Mouse (Mus musculus): ENCODE results near the gene Ankrd22. TPM values are rescaled to one million over a fixed set of nuclear protein-coding genes. Genes with fewer than 3 reads are reported as not detected.

The Ankrd22 gene
- polyA plus RNA-seq, 1 experiment from 2014 or later = 0.19 TPM

DNA sequence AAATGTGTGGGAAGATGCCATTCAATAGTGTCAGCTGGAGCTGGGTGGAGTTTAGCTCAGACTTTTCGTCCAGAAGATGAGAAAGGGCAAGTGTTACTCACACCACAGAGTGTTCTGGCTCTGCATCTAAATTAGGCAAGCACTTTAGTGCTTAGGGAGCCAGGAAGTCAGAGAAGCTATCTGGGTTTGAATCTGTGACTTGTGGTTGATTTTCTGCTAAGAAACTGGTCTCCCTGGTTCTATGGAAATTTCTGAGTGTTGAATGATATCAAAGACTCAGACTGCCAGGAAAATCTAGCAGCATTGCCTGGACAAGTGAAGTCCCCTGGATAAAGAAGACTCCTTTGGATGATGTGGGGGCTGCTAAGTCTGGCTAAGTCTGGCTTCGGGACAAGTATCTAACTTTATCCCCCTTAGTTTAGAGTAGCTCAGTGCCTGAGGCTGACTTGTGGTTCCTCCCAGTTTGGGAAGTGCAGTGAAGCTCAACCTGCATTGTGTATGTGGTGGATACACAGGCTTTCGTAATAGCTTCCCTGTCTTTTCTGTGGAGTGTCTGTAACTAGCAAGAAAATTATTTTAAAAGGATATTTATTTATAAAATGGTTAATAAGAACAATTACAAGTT, 45.6 kb downstream of the Ankrd22 start:
- 77% methylated on average over 3 of the region's 3 CpGs for WGBS
- Histone ChIP-seq H3K9me3 (no peaks in the 10 kb centered on the region), H3K27ac (no peak overlapping the region), H3K4me2 (replicated peaks) (no peak overlapping the region), H3K9ac (no peak overlapping the region), H3K4me1 (no peaks in the 10 kb centered on the region), H3K27me3 (replicated peaks) (no peaks in the 10 kb centered on the region), H3K36me3 (no peaks in the 10 kb centered on the region), H3K4me3 (no peak overlapping the region)
- no peak for ATAC-seq (ENCODE audit: low FRiP score, low read depth)

DNA sequence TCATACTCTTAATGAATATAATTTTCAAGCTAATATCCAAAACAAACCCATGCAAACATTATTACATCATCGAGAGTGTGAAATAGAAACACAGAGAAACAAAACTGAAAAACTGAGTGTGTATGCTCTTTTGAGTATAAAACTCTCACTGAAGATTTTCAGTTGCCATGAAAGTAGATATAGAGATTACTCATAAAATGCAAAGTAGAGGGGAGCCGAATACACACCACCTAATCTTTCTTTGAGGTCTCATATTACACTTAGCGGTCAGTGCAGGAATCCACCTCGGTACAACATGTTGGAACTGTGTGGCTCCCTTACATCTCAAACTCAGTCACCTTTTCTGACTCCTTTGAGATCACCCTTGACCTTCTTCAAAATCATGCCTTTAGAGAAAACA, 46.2 kb downstream of the Ankrd22 start:
- WGBS = 86% methylated on average over 4 of the region's 4 CpGs
- H3K4me1 ChIP-seq = no peaks in the 10 kb centered on the region

DNA sequence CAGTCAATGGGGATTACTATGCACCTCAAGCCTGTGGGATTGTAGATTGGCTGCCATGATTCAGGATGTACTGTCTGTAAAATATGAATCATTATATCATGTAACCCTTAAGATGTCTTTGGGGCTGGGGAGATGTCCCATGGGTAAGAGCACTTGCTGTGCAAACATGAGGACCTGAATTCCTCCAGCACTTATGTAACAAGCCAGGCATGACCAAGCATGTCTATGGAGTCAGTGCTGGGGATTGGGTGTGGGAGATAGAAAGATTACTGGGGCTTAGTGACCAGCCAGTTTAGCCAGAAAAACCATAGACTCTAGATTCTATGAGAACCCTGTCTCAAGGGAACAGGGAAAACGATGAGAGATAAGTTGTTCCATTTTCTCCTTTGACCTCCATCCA, 46.8 kb downstream of the Ankrd22 start:
- Histone ChIP-seq H3K4me1 (no peaks in the 10 kb centered on the region), H3K27ac (no peak overlapping the region), H3K9ac (no peak overlapping the region), H3K27me3 (replicated peaks) (no peaks in the 10 kb centered on the region), H3K36me3 (no peaks in the 10 kb centered on the region), H3K9me3 (no peaks in the 10 kb centered on the region), H3K4me3 (no peak overlapping the region), H3K4me2 (replicated peaks) (no peak overlapping the region)
- 82% methylated on average over 1 of the region's 1 CpGs for WGBS
- ATAC-seq (ENCODE audit: low FRiP score, low read depth) = no peak

More for the DNA sequence above, 46.2 kb downstream of the Ankrd22 start:
- ATAC-seq (ENCODE audit: low FRiP score, low read depth) = no peak
- Histone ChIP-seq H3K27ac (no peak overlapping the region), H3K36me3 (no peaks in the 10 kb centered on the region), H3K9ac (no peak overlapping the region), H3K9me3 (no peaks in the 10 kb centered on the region), H3K4me2 (replicated peaks) (no peak overlapping the region), H3K4me3 (no peak overlapping the region), H3K27me3 (replicated peaks) (no peaks in the 10 kb centered on the region)

DNA sequence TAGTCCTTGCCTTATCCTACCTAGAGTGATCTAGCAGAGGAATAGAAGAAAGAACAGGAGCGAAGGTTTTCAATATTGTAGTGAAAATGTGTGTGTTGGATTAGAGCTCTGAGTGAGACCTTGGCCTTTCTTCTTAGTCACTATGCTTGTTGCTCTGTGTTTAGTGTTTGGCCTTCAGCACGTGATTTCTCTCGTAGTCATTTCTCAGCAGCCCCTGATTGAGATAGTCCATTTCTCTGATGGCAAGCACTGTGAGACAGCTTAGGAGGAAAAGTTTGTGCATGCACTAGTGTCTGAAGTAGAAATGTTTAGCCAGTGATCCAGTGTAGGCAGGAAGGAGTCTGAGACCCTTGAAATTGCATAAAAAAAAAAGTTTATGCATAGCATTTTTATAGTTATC, 61.0 kb downstream of the Ankrd22 start:
- Histone ChIP-seq H3K4me3 (no peak overlapping the region), H3K36me3 (no peaks in the 10 kb centered on the region), H3K4me1 (no peaks in the 10 kb centered on the region), H3K27ac (no peak overlapping the region), H3K9me3 (no peaks in the 10 kb centered on the region), H3K27me3 (replicated peaks) (no peaks in the 10 kb centered on the region), H3K4me2 (replicated peaks) (no peak overlapping the region), H3K9ac (no peak overlapping the region)
- WGBS = 91% methylated on average over 3 of the region's 3 CpGs
- ATAC-seq (ENCODE audit: low FRiP score, low read depth) = no peak

DNA sequence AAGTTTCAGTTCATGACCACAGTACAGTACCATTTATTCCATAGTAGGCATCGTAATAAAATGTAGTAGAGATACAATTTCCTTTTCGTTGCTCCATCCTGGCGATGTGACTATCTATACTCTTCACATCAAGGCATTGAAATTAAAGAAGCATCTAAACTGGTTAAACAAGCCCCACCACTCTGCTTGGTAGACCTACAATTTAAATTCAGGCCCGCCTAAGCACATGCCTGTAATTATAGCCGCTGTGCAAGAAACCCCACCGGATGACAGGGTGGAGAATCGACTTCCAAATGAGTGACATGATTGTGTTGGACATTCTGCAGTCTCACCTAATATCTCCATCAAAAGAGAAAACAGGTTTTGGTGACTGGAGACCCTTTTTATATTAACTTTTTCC, 64.0 kb downstream of the Ankrd22 start:
- Histone ChIP-seq H3K9me3 (no peaks in the 10 kb centered on the region), H3K27me3 (replicated peaks) (no peaks in the 10 kb centered on the region), H3K4me1 (no peaks in the 10 kb centered on the region), H3K4me3 (no peak overlapping the region), H3K36me3 (no peaks in the 10 kb centered on the region), H3K9ac (no peak overlapping the region), H3K27ac (no peak overlapping the region), H3K4me2 (replicated peaks) (no peak overlapping the region)
- ATAC-seq (ENCODE audit: low FRiP score, low read depth) = no peak
- WGBS = 91% methylated on average over 7 of the region's 7 CpGs

DNA sequence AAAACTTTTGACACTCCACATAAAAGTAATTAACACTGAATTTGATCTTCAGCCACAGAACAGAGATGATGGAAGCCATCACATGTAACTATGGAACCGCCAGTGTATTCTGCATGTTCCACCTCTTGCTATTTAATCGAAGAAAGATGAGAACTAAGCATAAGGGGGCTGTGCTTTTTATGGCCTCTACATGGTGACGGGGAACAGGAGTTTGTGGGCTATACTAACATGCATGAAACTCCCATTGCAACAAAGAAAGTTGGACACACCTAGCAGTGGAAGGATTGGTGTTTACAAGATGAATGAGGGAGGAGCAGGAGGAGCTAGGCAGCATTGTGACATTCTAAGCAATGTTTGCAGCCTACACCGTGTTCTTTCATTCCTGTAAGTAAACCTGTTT, 65.2 kb downstream of the Ankrd22 start, which contains the start of gene Lipm:
Gene Lipm (plus strand): TSS at position 301 of the 400 bp plus-strand sequence.
- ATAC-seq (ENCODE audit: low FRiP score, low read depth) = no peak
- no peak within 1 kb of the TSS for H3K27ac ChIP-seq
- H3K4me3 ChIP-seq = no peak within 1 kb of the TSS
- no peak within 1 kb of the TSS for H3K9ac ChIP-seq
- H3K4me2 ChIP-seq (replicated peaks) = no peak within 1 kb of the TSS
- no peaks in the 10 kb centered on the region for H3K4me1 ChIP-seq
- no peaks in the 10 kb centered on the region for H3K36me3 ChIP-seq
- H3K9me3 ChIP-seq = no peaks in the 10 kb centered on the region
- H3K27me3 ChIP-seq (replicated peaks) = no peaks in the 10 kb centered on the region
- WGBS = 87% methylated on average over 4 of the region's 4 CpGs

DNA sequence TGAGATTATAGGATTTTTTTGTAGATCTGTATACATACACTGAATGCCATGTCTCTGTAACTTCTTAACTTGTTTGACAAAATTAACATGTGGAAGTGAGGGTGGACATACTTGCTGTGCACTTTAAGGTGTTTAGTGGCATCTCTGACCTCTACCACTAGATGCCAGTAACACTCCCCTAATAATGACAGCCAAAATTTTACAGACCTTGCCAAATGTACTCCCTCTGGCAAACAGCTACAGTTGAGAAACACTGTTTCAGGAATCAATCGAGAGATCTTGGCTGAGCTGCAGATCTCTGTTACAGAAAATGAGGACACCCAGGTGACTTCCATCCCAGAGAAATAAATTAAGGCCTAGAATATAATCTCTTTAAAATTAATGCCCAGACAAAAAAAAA, 69.6 kb downstream of the Ankrd22 start:
- Histone ChIP-seq H3K4me2 (replicated peaks) (no peak overlapping the region), H3K27ac (no peak overlapping the region), H3K4me3 (no peak overlapping the region), H3K9ac (no peak overlapping the region), H3K9me3 (no peaks in the 10 kb centered on the region), H3K36me3 (no peaks in the 10 kb centered on the region), H3K4me1 (no peaks in the 10 kb centered on the region), H3K27me3 (replicated peaks) (no peaks in the 10 kb centered on the region)
- no peak for ATAC-seq (ENCODE audit: low FRiP score, low read depth)
- WGBS = 78% methylated on average over 1 of the region's 1 CpGs

DNA sequence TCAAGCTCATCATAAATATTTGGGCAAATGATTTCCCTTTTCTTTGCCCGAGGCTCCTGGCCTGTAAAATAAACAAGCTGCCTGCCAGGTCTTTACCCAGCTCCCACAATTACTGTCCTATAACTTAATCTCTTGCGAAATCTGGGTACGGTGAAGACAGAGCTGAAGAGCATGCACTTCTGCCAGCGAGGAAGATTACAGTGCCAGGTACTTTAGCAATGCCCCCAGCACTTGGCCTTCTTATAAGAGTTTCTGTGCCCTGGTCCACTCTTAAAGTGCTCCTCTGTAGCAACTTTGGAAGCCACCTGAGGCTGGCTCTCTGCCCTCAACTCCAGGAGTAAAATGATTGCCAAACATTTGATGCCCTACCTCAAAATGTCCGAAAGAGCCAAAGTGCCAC, 70.5 kb downstream of the Ankrd22 start:
- WGBS = 85% methylated on average over 5 of the region's 5 CpGs
- Histone ChIP-seq H3K36me3 (no peaks in the 10 kb centered on the region), H3K27me3 (replicated peaks) (no peaks in the 10 kb centered on the region), H3K4me1 (no peaks in the 10 kb centered on the region), H3K27ac (no peak overlapping the region), H3K4me3 (no peak overlapping the region), H3K4me2 (replicated peaks) (no peak overlapping the region), H3K9ac (no peak overlapping the region), H3K9me3 (no peaks in the 10 kb centered on the region)
- ATAC-seq (ENCODE audit: low FRiP score, low read depth) = no peak

DNA sequence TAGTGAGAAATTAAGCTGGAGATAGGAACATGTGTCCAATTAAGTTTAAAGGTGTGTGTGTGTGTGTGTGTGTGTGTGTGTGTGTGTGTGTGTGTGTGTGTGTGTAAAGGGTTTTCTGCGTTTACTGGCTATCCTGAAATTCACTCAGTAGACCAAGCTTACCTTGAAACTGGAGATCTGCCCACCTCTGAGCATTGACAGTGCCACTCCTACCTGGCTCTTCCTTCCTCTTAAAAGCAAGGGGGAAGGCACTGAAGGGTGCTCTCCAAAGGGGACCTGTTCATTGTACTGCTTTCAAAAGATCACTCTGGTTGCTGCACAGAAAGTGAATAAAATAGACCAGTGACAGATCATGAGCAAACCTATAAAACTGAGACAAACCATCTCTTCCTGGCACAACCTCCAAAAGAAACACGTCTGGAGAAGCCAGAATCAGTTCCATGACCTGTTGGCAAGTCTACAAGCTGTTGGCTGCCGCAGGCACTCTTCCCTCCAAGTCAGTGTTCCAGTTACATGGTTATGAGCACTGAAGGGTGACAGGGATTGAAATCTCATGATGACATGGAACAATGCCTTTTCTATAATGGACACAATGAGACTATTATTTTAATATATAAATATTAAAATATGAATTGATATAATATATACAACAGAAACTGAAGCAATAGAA, 76.7 kb downstream of the Ankrd22 start:
- no peaks in the 10 kb centered on the region for H3K27me3 ChIP-seq (replicated peaks)
- no peaks in the 10 kb centered on the region for H3K9me3 ChIP-seq
- H3K4me3 ChIP-seq = no peak overlapping the region
- ATAC-seq (ENCODE audit: low FRiP score, low read depth) = no peak
- H3K36me3 ChIP-seq = no peaks in the 10 kb centered on the region
- no peaks in the 10 kb centered on the region for H3K4me1 ChIP-seq
- WGBS = 84% methylated on average over 3 of the region's 3 CpGs
- H3K27ac ChIP-seq = no peak overlapping the region
- no peak overlapping the region for H3K9ac ChIP-seq
- H3K4me2 ChIP-seq (replicated peaks) = no peak overlapping the region

DNA sequence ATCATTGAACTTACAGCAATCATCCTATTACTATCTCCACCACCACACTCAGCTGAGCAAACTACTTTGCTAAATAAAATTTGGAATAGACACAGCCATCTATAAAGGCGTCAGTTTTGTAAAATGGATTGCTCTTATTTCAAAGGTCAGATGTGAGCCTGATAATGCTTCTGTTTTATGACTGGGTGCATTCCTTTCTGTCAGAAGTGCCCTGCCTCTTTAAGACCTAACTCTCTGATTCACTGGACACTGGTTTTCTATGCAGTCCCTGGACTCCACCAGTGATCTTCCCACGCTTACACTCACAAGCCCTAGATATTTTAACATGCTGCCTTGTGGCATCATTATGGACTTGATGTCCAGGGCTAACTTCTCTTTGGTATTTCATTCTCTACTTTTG, 87.7 kb downstream of the Ankrd22 start:
- Histone ChIP-seq H3K4me1 (no peaks in the 10 kb centered on the region), H3K9me3 (no peaks in the 10 kb centered on the region), H3K27me3 (replicated peaks) (no peaks in the 10 kb centered on the region), H3K27ac (no peak overlapping the region), H3K9ac (no peak overlapping the region), H3K4me2 (replicated peaks) (no peak overlapping the region), H3K4me3 (no peak overlapping the region), H3K36me3 (no peaks in the 10 kb centered on the region)
- ATAC-seq (ENCODE audit: low FRiP score, low read depth) = no peak
- 73% methylated on average over 2 of the region's 2 CpGs for WGBS

DNA sequence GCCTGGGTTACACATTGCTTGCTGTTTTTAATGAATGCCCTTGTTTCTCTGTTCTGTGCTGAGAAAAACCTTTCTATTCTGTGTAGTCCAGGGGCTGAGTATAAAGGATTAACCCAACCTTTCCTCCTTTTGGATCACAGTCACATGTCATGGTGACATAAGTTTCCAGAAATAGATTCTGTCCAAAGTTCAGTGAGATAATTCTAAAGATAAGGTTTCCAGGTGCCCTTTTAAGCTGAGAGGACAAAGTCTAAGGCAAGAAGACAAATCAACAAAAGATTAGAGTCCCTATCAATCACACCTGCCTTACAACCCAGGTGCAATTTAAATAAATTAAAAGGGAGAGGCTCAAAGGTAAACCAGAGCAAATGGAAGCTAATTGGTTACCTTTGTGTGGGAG, 91.6 kb downstream of the Ankrd22 start:
- no peaks in the 10 kb centered on the region for H3K36me3 ChIP-seq
- no peak overlapping the region for H3K9ac ChIP-seq
- no peak overlapping the region for H3K4me2 ChIP-seq (replicated peaks)
- no peaks in the 10 kb centered on the region for H3K4me1 ChIP-seq
- no peak overlapping the region for H3K27ac ChIP-seq
- ATAC-seq (ENCODE audit: low FRiP score, low read depth) = no peak
- H3K4me3 ChIP-seq = no peak overlapping the region
- H3K9me3 ChIP-seq = no peaks in the 10 kb centered on the region
- H3K27me3 ChIP-seq (replicated peaks) = no peaks in the 10 kb centered on the region
